Mouse (Mus musculus) right cerebral cortex, postnatal 4 days (tissue): ENCODE measurements at regions not wholly inside any gene's neighbourhood (a gene's known extent, or its start where the extent isn't known, plus 50 kb on each side); places are given as distances from the start of the nearest gene placed in this dataset.
A peak's percentile ranks its signal among the peaks of the same experiment; 100 is the strongest.

ENCODE experiments used
- DNase-seq: peaks from one replicate; pipeline ENCODE4 v3.0.0-alpha.2; 2022

- DNase-seq: no peak
These were observed 153.7 kb upstream of the Rpl34 start for GRCm38 (mm10) chr3:130883928-130884327.

- DNase-seq: no peak
These were observed 153.1 kb upstream of the Rpl34 start for GRCm38 (mm10) chr3:130883319-130883718.

- no peak for DNase-seq
These were observed 150.3 kb upstream of the Rpl34 start for GRCm38 (mm10) chr3:130880482-130880881.

- no peak for DNase-seq
These were observed 149.3 kb upstream of the Rpl34 start for GRCm38 (mm10) chr3:130879463-130879862.

GRCm38 (mm10) chr3:130878834-130879233 is 148.6 kb upstream of the Rpl34 start:
- no peak for DNase-seq

- DNase-seq: no peak
These were observed 147.8 kb upstream of the Rpl34 start for GRCm38 (mm10) chr3:130877981-130878380.

GRCm38 (mm10) chr3:130873745-130874144 is 143.5 kb upstream of the Rpl34 start:
- no peak for DNase-seq

- DNase-seq: no peak
These were observed 136.9 kb upstream of the Rpl34 start for GRCm38 (mm10) chr3:130866952-130867632.

- no peak for DNase-seq
These were observed 134.6 kb upstream of the Rpl34 start for GRCm38 (mm10) chr3:130864783-130865182.

- DNase-seq: no peak
These were observed 133.2 kb upstream of the Rpl34 start for GRCm38 (mm10) chr3:130863376-130863775.

GRCm38 (mm10) chr3:130860315-130860714 is 130.1 kb upstream of the Rpl34 start:
- DNase-seq: no peak

GRCm38 (mm10) chr3:130853866-130854265 is 123.7 kb upstream of the Rpl34 start:
- no peak for DNase-seq

- DNase-seq: no peak
These were observed 120.6 kb upstream of the Rpl34 start for GRCm38 (mm10) chr3:130850766-130851308.

- DNase-seq: no peak
These were observed 111.6 kb upstream of the Rpl34 start for GRCm38 (mm10) chr3:130841755-130842154.

- no peak for DNase-seq
These were observed 109.8 kb upstream of the Rpl34 start for GRCm38 (mm10) chr3:130839924-130840440.

- DNase-seq: peak; percentile 26
These were observed 108.6 kb upstream of the Rpl34 start for GRCm38 (mm10) chr3:130838626-130839422.

GRCm38 (mm10) chr3:130833722-130834121 is 103.5 kb upstream of the Rpl34 start:
- DNase-seq: no peak

- no peak for DNase-seq
These were observed 102.9 kb upstream of the Rpl34 start for GRCm38 (mm10) chr3:130833082-130833481.

- DNase-seq: no peak
These were observed 101.6 kb upstream of the Rpl34 start for GRCm38 (mm10) chr3:130831788-130832187.

GRCm38 (mm10) chr3:130828346-130828745 is 98.1 kb upstream of the Rpl34 start:
- no peak for DNase-seq

GRCm38 (mm10) chr3:130827934-130828333 is 97.7 kb upstream of the Rpl34 start:
- DNase-seq: no peak

- no peak for DNase-seq
These were observed 96.8 kb upstream of the Rpl34 start for GRCm38 (mm10) chr3:130827021-130827420.

- no peak for DNase-seq
These were observed 89.6 kb upstream of the Rpl34 start for GRCm38 (mm10) chr3:130819837-130820098.
